Mouse (Mus musculus) mouse trophoblast stem cell (cell line): Measurements from ENCODE around the gene Btbd11.

ENCODE experiments used
- in situ Hi-C, 2 experiments: fragments of 300-500 bp; cut with MseI, MboI; formaldehyde crosslinking; loops; 2 replicates in 1 of 2; 3 replicates in 1 of 2; pipeline ENCODE4 v1.15.1; 2025

The Btbd11 gene

GRCm38 (mm10) chr10:85522220-85522760 is 135.7 kb downstream of the Btbd11 start:
- in situ Hi-C loops: no loop called here

- in situ Hi-C loops: no loop called here
Measured at GRCm38 (mm10) chr10:85525267-85526015, 138.8 kb downstream of the Btbd11 start.

DNA sequence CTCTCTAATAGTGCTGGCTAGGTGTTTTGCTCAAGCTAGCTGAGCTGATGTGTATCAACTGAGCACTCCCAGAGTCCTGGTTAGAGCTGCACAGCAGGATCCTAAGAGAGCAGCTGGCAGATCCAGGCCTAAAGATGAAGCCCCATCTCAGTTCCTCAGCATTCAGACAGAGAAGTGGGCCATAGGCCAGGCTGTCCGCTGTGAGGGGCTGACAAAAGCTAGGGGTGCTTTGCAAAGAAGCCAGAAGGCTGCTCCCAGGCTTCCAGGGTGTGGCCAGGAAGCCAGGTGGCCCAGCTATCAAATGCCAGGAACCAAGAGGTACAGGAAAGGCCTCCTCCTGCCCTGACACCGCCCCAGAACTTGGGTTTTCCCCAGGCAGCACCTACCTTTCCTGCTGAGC is 140.0 kb downstream of the Btbd11 start:
- in situ Hi-C loops: no loop called here

DNA sequence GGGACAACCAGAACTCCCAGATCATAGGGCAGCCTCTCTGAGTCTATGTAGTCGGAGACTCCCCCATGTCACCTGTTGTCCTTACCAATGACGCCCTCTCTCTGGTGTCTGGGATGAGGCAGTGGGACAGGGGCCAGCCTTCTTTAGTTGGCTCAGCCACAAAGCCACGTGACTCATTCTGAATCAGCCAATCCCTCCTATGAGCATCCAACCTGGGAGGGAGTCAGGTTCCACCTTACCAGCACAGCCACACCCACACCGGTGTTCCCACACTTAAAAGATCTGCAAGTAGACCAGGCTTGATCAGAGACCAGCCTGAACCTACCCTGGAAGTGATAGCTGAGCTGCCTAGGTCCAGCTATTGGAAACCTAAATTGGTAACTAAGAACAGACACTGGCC is 141.1 kb downstream of the Btbd11 start:
- in situ Hi-C loops: no loop called here

- in situ Hi-C loops: no loop called here
Measured at GRCm38 (mm10) chr10:85533192-85533710, 146.6 kb downstream of the Btbd11 start.

DNA sequence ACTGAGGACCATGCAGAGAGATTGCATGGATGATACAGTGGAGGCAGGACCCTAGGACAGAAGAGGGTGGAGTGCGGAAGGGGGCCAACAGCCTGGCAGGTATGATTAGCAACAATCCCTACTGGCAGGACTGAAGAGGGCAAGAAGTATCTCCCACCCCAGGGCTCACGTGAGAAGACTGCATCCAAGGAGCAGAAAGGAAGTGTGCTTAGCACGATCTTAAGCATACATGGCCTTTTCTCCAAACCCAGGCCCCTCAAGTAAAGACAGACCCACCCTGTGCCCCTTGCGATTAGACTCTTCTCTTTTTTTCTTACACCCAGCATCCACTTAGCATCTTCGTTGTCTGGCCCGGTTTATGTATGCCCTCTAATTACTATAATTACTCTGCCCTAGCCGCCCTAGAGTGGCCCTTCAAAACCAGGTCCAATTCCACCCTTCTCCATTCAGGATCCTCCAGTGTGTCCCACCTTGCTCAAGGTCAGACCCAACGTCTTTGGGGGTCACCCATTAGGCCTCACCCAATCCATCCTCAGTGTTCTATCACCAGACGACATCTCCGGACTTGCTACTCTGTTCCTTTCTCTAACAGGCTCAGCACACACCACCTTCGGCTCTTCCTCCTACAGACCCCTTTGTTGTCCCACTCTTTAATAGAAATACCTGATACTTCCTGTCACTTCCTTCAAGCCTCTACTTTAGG is 151.6 kb downstream of the Btbd11 start:
- in situ Hi-C loops: no loop called here

DNA sequence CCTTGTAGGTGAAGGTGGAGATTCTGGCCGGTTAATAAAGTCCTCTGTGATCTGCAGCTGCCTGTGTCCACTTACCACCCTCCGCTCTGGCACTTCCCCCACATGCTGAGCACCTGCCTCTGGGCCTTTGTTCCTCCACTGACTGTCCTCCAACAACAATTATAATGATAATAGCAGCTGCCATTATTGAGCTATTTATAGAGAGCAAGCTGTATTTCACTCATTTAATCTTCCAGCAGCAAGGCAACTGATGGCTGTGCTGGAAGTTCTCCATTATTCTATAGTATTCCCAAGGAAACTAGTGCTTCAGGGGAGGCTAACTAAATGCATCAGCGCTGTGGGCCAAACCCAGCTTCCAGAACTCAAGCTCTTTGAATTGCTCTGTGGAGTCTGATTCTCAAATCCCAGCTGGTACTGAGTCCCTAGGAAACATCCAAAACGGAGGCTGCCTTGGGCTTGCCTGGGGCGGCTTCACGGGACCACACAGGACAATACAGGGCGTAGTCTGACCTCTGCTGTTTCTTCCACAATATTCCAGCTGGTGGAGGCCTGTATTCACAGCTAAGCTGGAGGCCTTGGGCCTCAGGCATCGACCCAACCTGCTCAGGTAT is 153.0 kb downstream of the Btbd11 start:
- in situ Hi-C loops: no loop called here

DNA sequence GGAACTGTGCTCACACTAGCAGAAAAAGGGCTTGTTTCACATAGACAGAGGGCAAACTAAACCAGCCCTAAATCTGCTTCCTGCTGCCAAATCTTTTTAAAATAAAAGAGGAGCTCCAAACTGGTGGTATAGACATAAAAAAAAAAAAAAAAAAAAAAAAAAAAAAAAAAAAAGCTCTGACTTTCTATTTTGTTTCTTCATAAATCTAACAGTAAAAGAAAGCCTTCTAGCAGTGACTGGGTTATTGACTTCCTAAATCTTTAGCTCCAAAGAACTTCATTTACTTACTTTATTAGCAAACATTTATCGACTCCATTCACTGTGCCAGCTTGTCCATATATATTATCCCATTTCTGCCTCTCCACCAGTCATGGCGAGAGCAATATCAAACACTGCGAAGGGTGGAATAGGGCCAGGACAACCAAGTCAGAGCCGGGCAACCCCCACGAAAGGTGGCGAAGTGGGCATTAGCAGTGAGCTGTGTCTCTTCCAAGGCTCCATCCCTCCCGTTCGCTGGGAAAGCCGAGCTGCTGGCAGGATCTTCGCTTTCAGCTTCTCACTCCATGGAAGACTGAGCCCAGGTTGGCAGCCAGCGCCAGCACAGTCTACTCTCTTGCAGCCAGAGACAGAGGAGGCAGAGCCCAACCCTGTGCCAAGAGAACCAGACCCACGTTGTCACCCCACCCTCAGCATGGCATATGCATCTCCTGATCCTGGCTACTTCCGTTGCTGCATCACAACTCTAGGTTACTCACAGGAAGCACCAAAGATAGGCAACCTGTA is 153.9 kb downstream of the Btbd11 start:
- in situ Hi-C loops: no loop called here

GRCm38 (mm10) chr10:85541481-85541880 is 154.9 kb downstream of the Btbd11 start:
- in situ Hi-C loops: no loop called here

DNA sequence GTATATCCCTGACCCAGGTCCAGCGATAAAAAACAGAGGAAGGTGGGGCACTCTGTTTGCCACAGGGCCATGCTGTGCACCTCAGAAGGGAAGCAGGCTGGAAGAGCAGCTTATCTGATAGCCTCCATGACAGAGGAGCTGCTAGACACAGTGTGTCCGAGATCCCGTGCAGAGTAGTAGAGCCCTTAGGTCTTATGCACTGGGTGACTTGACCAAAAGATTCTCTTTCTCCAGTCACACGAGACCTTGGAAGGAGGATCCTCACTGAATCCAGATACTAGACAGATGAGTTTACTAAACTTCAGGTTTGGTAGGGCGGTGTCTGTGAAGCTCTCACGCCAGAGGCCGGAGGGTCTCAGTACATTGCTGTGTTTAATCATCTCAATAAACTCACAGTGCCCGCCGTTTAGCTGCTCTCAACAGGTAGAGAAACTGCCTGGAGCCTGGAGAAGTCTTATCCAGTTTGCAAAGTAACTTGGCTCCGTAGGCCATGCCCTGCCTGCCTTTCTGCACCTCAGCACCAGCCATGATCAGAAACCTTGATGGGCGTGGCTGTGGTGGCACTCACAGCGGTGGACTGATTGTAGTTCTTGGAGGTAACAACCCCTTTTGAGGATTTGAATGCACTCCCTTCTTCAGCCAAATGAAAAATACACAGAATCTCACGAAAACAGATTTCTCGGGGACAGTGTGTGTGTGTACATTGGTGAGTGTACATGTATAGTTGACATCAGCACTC is 155.4 kb downstream of the Btbd11 start:
- in situ Hi-C loops: no loop called here

DNA sequence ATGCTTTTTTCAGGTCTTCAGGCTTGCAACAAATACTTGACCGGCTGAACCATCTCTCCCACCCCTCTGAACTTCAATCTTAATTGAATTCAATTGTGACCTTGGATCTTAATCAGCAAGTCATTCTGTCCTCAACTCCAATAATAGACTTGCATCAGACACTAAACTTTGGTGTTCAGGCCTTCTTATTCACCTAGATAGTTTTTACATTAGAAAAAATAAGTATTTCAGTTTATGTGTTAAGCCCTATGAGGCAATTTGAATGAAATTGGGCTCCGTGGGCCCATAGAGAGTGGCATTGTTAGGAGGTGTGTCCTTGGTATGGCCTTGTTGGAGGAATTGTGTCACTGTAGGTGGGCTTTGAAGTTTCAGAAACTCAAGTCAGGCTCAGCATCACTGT is 156.7 kb downstream of the Btbd11 start:
- in situ Hi-C loops: no loop called here

GRCm38 (mm10) chr10:85544991-85545390 is 158.4 kb downstream of the Btbd11 start:
- in situ Hi-C loops: no loop called here

GRCm38 (mm10) chr10:85555193-85555592 is 168.6 kb downstream of the Btbd11 start:
- in situ Hi-C loops: no loop called here

GRCm38 (mm10) chr10:85561418-85561817 is 174.8 kb downstream of the Btbd11 start:
- in situ Hi-C loops: no loop called here

GRCm38 (mm10) chr10:85571456-85571855 is 184.8 kb downstream of the Btbd11 start:
- in situ Hi-C loops: no loop called here

GRCm38 (mm10) chr10:85572571-85572970 is 186.0 kb downstream of the Btbd11 start:
- in situ Hi-C loops: no loop called here

DNA sequence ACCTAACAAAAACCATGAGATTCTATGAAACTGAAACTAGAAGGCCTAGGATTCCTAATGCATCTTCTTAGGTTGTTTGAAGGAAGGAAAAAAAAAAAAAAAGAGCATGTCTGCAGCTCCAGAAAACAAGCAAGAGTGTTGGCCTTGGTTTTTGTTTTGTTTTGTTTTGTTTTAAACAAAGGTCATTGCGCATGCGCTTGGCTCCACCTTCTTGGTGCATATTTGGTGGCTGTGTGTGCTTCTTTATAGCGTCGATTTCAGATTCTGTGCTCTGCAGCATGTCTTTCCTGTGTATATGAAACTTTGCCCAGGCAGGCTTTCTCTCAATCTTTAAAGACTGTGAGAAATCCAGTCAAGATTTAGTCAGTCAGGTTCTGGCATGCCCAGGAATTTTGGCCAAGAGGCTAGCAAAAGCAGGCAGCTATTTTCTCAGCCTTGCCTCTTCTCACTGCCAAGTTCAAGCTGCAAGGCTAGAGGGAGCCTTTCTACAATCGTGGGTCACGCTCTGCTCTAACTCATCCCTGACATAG is 191.3 kb downstream of the Btbd11 start:
- in situ Hi-C loops: no loop called here

DNA sequence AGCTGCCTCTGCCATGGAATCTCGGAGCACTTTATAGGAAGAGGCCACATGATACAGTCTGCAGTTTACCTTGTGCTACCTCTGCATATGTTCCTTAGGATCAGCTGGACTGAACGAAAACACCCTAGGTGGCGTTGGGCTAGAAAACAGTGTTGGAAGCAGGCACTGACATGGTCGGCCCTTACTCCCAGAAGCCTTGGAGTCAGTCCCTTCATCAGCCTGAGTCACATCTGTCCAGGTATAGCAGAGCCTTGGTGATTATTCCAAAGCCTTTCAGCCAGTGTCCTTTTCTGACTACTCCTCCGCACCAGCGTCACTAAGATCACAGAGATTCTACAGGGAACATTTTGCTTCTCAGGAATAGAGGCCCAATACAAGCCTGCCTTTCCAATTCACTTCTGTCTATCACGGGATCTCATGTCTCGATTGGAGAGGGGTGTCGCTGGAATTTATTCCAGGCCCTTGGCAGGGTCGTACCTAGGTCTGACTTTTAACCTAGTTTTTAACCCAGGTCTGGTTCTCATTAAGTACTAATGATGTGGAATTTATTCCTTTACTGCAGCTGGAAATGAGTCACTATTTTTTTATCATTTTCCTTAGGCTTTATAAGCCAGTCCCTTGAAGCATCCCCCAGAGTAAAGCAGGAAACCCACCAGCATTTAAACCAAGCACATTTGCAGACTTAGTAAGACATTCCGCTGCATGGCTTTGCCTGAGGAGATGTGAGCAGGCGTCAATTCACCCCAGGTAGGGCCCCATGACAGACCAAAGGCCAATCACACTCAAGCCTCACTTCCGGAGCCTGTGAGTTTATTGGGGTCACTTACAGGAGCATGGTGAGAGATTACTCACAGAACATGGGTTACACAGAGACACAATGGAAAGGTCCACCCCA is 192.2 kb downstream of the Btbd11 start:
- in situ Hi-C loops: no loop called here

GRCm38 (mm10) chr10:85587758-85588157 is 201.1 kb downstream of the Btbd11 start:
- in situ Hi-C loops: no loop called here

- in situ Hi-C loops: no loop called here
Measured at GRCm38 (mm10) chr10:85590043-85590442, 203.4 kb downstream of the Btbd11 start.
